Comparison of ENCODE assay signal across 23 mouse cellular contexts in the genomic region with DNA sequence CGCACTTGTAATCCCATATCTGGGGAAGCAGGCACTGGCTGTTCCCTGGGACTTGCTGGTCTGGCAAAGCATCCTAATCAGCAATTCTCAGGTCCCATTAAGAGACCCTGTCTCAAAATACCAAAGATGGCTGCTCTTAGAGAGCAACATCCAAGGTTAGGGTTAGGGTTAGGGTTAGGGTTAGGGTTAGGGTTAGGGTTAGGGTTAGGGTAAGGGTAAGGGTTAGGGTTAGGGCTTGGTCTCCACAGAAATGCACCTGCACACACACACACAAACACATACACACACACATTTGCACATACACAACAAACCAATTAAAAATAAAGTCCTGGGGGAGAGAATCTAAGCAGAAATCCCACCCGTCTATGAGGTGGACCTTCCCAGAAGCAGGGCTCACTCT.
DNase-seq lines count a peak whose midpoint lies in the region; ATAC-seq lines count a peak whose summit lies in the region.
"Had no signal": no experiment of that assay in that cellular context is flagged by ENCODE, and none has a peak within 500 bp of the region (broad histone marks: within the 10 kb centered on the region; RNA-seq: fewer than 3 reads in every experiment).

No protein-coding gene starts in this region.

- no peak overlapping the region for H3K4me2 ChIP-seq in forebrain, embryonic 11.5 days (ENCODE audit: low read depth, low read length, severe bottlenecking)
- H3K4me2 ChIP-seq in forebrain, embryonic 14.5 days (ENCODE audit: low read length) = no peak overlapping the region
- H3K4me2 ChIP-seq: embryonic facial prominence, embryonic 12.5 days; forebrain, embryonic 12.5 days; forebrain, embryonic 15.5 days had no signal

- H3K36me3 ChIP-seq in forebrain, embryonic 11.5 days (ENCODE audit: control insufficient read depth, insufficient read depth, low read length) = no peaks in the 10 kb centered on the region
- no peaks in the 10 kb centered on the region for H3K36me3 ChIP-seq in forebrain, embryonic 14.5 days (ENCODE audit: control insufficient read depth, insufficient read depth, low read length)
- H3K36me3 ChIP-seq: embryonic facial prominence, embryonic 10.5 days; embryonic facial prominence, embryonic 12.5 days; forebrain, embryonic 12.5 days; forebrain, embryonic 15.5 days; G1E had no signal

- no peak overlapping the region for H3K9ac ChIP-seq in forebrain, embryonic 11.5 days (ENCODE audit: low read length)
- H3K9ac ChIP-seq in forebrain, embryonic 14.5 days (ENCODE audit: low read length) = no peak overlapping the region
- H3K9ac ChIP-seq: embryonic facial prominence, embryonic 12.5 days; forebrain, embryonic 12.5 days; forebrain, embryonic 15.5 days; forebrain, postnatal 0 days had no signal

- no peak overlapping the region for H3K27ac ChIP-seq in forebrain, embryonic 11.5 days (ENCODE audit: low read depth, low read length)
- H3K27ac ChIP-seq in forebrain, embryonic 14.5 days (ENCODE audit: low read depth, low read length) = no peak overlapping the region
- H3K27ac ChIP-seq: embryonic facial prominence, embryonic 10.5 days; embryonic facial prominence, embryonic 12.5 days; forebrain, embryonic 12.5 days; forebrain, embryonic 15.5 days had no signal

- DNase-seq in forebrain, embryonic 11.5 days (ENCODE audit: low spot score) = no peak
- DNase-seq in forebrain, embryonic 14.5 days (ENCODE audit: low spot score) = no peak
- DNase-seq in testis, postnatal 10 days (ENCODE audit: low spot score) = peak; percentile 7
- no peak for DNase-seq in testis, postnatal 14 days (ENCODE audit: low spot score)
- DNase-seq in kidney, adult 9 months = no peak
- DNase-seq: adrenal gland, adult 8-10 months; adrenal gland, postnatal 14 days; adrenal gland, postnatal 36 days; B cell, adult 2 months; cerebellum, adult 11-12 months; cerebellum, adult 2 months; cerebellum, adult 9-10 months; cerebellum, postnatal 10 days; cerebellum, postnatal 25 days; forebrain, postnatal 0 days had no signal

- WGBS in forebrain, embryonic 11.5 days = 88% methylated on average over 2 of the region's 2 CpGs
- 79% methylated on average over 2 of the region's 2 CpGs for WGBS in forebrain, embryonic 14.5 days

- 0 out of 2 replicates have a peak, but pooled peaks have one; percentile 39 for ATAC-seq in forebrain, embryonic 11.5 days (replicated peaks; ENCODE audit: low FRiP score)
- no peak for ATAC-seq in forebrain, embryonic 14.5 days
- ATAC-seq: activated CD4-positive, CD25-positive, alpha-beta regulatory T cell, adult 4 months; CD4-positive, CD25-positive, alpha-beta regulatory T cell, adult 4 months; forebrain, embryonic 15.5 days; forebrain, postnatal 0 days; Patski had no signal

- no peaks in the 10 kb centered on the region for H3K4me1 ChIP-seq in forebrain, embryonic 11.5 days (replicated peaks; ENCODE audit: control insufficient read depth, insufficient read depth, low read length)
- H3K4me1 ChIP-seq in forebrain, embryonic 14.5 days (ENCODE audit: control insufficient read depth, insufficient read depth, low read length) = no peaks in the 10 kb centered on the region; the same call in 1 of the 2 replicates
- H3K4me1 ChIP-seq: embryonic facial prominence, embryonic 10.5 days; embryonic facial prominence, embryonic 12.5 days; forebrain, embryonic 12.5 days had no signal

- H3K27me3 ChIP-seq in forebrain, embryonic 11.5 days (ENCODE audit: control insufficient read depth, insufficient read depth, low read length) = no peaks in the 10 kb centered on the region
- H3K27me3 ChIP-seq in forebrain, embryonic 14.5 days (replicated peaks; ENCODE audit: control insufficient read depth, insufficient read depth, low read length) = no peaks in the 10 kb centered on the region
- H3K27me3 ChIP-seq: embryonic facial prominence, embryonic 12.5 days; forebrain, embryonic 12.5 days; forebrain, embryonic 15.5 days had no signal

- H3K9me3 ChIP-seq in forebrain, embryonic 11.5 days (ENCODE audit: control insufficient read depth, low read length) = no peaks in the 10 kb centered on the region
- H3K9me3 ChIP-seq in forebrain, embryonic 14.5 days (replicated peaks; ENCODE audit: control insufficient read depth, low read length) = no peaks in the 10 kb centered on the region
- H3K9me3 ChIP-seq: embryonic facial prominence, embryonic 10.5 days; embryonic facial prominence, embryonic 12.5 days; forebrain, embryonic 12.5 days; forebrain, embryonic 15.5 days had no signal

- no peak overlapping the region for H3K4me3 ChIP-seq in forebrain, embryonic 11.5 days (ENCODE audit: low read depth, low read length)
- no peak overlapping the region for H3K4me3 ChIP-seq in forebrain, embryonic 14.5 days (ENCODE audit: low read depth, low read length)
- H3K4me3 ChIP-seq: embryonic facial prominence, embryonic 10.5 days; embryonic facial prominence, embryonic 12.5 days; forebrain, embryonic 12.5 days; forebrain, embryonic 15.5 days had no signal
